Mouse (Mus musculus): ENCODE results near the gene Thbs1. TPM values are rescaled to one million over a fixed set of nuclear protein-coding genes. Genes with fewer than 3 reads are reported as not detected.

The Thbs1 gene
- 2.3 and 3.7 TPM in 2 replicates for total RNA-seq (2015)
- total RNA-seq (2017): 1.4 and 2.8 TPM in 2 replicates

DNA sequence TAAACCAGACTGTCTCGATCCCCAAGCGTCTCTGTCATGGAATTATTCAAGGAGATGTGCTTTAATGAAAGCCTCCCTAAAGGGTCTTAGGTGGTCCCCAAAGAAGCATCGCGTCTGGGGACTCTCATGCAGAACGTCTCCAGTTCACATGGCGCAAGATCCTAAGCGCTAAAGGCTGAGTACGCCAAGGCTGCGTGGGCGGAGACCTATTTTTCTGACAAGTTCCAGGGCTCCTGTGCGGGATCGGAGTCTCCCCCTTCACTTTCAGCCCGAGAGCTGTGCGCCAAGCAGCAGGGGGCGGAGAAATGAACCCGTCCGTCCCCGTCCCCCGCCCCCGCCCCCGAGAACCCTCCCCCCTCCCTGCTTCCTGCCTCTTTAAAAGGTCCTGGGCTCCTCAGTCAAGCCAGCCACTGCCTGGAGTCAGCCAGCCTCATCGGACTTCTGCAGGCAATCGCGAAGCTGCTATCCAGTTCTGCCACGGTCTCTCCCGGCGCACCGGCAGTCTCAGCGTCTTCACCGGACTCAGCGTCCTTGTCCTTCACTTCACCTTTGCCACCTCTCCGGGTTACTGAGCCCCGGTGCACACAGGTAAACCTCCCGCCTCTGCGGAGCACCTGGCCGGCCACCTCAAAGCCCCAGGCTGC, at the start of gene Thbs1:
Gene Thbs1 (plus strand): TSS at position 389 of the 644 bp plus-strand sequence.
- ATAC-seq (replicated peaks; ENCODE audit: poor library complexity): peak; percentile 67

DNA sequence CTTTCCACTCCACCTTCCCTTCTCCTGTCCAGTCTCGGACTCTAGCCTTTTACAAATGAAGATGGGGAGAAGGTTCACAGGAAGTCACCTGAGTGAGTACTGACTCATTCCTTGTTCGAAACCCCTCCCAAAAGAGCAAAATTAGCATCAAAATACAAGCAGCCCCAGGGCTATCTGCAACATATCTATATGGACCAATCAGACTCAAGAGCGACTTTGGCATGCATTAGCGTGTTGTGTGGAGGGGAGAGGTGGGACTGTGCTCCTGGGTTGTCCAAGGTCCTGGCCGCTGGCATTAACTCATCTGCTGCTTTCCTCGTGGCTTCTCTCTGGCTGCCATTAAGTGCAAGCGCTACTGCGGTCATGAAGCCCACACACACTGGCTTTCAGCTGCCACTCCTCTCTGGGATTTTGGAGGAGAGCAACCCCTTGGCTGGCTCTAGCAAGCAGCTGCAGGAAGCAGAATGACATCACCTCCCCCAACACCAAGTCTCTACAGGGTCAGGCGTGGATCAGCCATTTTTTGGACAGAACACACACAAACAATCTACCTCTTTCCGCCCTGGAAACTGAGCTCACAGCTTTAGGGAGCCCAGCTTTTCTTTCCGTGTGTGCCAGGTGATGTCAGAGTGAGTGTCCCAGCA, 47.4 kb upstream of the Thbs1 start:
- no peak for ATAC-seq (replicated peaks; ENCODE audit: poor library complexity)

DNA sequence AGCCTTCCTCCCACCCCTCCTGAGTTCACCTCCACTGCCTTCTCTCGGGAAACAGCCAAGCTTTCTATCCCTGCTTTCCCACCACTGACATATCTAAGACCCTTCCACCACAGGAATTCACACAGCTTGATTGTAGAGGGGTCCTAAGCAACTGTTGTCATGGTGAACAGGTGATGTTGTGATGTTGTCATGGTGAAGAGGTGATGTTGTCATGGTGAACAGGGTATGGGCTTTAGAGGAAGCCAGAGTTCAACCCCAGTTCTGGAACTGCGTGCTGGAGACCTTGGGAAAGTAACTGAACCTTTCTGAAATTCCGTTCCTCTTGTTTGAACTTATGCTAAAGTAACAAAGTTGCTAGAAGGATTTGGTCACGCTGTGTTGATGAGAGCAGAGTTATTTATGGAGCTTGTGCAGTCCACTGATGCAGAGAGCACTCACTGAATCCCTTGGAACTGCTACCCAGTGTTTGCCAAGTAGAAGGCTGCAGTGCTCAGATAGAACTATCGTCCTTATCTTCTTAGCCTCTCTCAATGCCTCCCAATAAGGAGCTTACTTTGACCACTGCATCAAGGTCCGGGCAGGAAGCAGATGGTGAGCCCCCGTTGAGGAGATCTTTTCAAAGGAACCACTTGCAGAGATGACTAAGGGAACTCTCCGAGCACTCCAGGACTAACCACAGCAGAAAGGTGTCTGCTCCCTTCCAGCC, 45.5 kb upstream of the Thbs1 start:
- ATAC-seq (replicated peaks; ENCODE audit: poor library complexity): peak; percentile 85

DNA sequence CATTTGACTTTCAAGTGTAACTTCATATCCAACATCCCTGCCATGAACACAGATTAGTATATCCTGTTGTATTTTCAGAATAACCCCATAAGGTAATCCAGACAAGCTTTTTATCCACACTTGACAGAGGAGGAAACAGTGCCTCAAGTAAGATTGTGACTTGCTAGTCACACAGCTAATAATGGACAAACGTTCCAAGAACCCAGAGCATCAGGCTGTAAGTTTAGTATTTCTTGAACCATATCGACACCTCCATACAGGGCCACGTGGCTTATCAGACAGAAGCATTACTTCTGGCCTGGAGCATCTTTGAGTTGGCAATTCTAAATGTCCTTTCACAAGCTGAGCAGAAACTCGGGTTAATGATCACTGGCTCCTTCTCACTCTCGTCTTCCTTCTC, 41.7 kb upstream of the Thbs1 start:
- ATAC-seq (replicated peaks; ENCODE audit: poor library complexity): peak; percentile 54

DNA sequence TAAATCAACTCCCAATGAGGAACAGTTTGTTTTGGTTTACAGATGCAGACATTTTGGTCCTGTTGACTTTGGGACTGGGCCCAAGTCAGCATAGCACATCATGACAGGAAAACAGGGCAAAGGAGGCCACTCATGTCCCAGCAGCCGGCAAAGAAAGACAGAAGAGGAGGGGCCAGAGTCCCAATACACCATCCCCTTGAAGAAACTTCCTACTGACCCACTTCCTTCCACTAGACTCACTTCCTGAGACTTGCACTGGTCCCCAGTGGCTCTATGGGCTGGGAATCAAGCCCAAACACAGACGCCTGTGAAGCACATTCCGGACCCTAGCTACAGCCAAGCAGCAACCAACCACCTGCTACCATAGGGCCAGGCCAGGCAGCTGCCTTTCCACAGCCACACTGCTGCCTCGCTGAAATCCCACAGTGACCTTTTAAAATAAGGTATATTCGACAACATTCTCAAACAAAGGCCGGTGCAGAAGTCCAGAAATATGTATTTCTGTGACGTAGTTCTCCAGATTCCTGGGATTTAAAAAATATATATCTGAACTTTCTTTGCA, 38.8 kb upstream of the Thbs1 start:
- ATAC-seq (replicated peaks; ENCODE audit: poor library complexity): no peak

DNA sequence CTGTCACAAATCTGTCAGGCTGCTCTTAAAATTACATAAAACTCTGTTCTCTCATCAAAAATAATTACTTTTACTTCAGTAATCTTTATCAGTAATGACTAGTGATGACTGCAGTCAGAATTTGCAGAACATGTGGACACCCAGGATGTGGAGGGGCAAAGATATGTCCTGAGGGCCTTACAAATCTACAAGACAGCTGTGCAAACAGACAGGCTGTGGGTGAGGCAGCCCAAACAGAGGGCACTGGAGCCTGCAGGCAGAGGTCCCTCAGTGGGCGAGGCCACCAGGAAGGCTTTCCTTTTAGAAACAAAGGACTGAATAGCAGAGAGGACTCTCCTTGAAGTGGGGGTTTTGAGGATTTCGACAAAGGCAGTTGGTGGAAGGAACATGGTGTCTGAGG, 37.6 kb upstream of the Thbs1 start:
- no peak for ATAC-seq (replicated peaks; ENCODE audit: poor library complexity)

DNA sequence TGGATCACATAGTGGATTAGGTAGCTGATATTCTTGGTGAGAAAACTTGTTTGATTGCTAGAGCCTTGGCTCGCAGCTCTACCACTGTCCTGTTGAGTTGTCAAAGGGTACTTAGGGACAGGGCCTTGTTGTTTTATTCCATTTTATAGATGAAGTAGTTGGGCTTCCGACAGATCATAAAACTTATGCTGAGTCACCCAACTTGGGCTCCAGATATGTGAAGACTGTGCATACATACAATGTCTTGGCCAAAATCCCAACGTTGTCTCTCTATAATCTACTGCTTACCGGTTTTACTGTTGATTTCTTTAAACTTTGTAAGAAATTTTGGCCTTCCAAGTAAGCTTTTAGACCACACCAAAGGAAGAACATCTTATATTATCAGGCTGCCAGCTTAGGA, 36.5 kb upstream of the Thbs1 start:
- ATAC-seq (replicated peaks; ENCODE audit: poor library complexity): peak; percentile 65

DNA sequence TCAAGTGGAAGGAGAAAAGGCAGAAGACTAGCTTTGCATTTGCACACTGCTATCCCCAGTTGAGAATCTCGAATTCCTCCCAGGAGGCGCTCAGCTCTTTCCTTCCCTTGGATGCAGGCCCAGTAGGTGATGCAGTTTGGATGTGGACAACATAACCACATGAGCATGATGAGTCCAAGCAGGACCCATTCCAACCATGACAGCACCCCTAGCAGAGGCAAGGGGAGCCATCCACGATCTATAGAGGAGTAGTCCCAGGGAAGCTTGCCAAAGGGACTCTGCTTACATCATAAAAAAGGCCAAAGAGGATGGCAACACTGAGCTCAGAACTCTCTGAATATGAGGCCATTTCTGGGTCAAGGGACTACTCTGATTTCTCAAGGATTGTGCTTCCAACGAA, 32.5 kb upstream of the Thbs1 start:
- no peak for ATAC-seq (replicated peaks; ENCODE audit: poor library complexity)

GRCm38 (mm10) chr2:118081581-118081980, 30.1 kb upstream of the Thbs1 start:
- ATAC-seq (replicated peaks; ENCODE audit: poor library complexity): no peak

GRCm38 (mm10) chr2:118083652-118084051, 28.0 kb upstream of the Thbs1 start:
- peak; percentile 71 for ATAC-seq (replicated peaks; ENCODE audit: poor library complexity)

DNA sequence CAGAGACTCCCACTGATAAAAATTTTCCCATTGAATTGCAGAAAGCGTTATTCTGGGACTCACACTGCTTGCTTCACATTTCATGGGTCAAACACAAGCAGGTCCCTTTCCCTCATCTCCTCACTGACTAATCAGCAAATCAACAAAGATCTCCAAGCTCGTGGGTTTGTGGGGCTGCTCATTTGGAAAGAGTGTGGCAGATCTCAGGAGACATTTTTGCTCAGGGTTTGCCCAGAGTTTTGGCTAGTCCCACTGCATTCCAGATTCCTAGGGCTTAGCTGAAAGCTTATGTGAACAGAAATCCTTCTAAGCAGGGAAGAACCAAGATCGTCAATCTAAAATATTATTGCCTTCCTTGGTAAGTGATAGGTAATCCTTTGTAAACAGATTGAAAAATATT, 27.0 kb upstream of the Thbs1 start:
- ATAC-seq (replicated peaks; ENCODE audit: poor library complexity): no peak

GRCm38 (mm10) chr2:118085647-118086046, 26.0 kb upstream of the Thbs1 start:
- no peak for ATAC-seq (replicated peaks; ENCODE audit: poor library complexity)

GRCm38 (mm10) chr2:118087044-118087726, 24.5 kb upstream of the Thbs1 start:
- ATAC-seq (replicated peaks; ENCODE audit: poor library complexity): no peak

DNA sequence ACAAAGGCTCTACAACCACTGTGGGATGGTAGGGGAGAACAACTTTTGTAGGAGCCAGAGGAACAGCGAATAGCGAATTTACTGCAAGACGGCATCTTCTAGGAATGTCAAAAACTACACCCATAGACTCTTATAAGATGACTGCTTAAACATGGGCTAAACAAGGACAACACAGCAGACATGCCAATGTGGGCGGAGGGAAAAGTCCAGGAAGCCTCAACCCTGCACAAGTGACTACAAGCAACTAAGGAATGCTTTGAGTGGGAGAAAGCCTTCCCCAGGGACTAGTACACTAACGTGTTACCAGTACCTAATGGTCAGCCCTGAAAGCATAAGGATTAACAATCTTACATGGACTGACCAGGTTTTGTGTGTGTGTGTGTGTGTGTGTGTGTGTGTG, 20.4 kb upstream of the Thbs1 start:
- no peak for ATAC-seq (replicated peaks; ENCODE audit: poor library complexity)

- ATAC-seq (replicated peaks; ENCODE audit: poor library complexity): 0 out of 2 replicates have a peak, but pooled peaks have one; percentile 6
Measured at GRCm38 (mm10) chr2:118099104-118099503, 12.6 kb upstream of the Thbs1 start.

DNA sequence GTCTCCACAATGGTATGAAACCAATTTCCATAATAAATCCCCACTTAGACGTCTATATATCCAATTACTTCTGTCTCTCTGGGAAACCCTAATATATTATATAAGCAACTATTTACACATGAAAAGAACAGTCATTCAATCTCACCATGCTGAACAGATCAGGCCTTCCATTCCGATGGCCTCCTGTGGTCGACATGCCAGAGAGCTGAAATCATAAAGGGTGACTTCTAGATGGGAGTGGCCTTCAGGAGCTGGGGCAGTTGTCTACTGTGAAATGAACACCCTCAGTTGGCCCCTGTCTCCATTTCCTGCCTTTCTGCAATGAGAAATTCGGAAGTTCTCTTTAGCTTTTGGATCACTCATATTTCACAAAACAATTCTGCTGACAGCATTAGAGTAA, 9.5 kb upstream of the Thbs1 start:
- ATAC-seq (replicated peaks; ENCODE audit: poor library complexity): peak; percentile 46

- no peak for ATAC-seq (replicated peaks; ENCODE audit: poor library complexity)
Measured at GRCm38 (mm10) chr2:118110225-118110915, 1.3 kb upstream of the Thbs1 start.

- ATAC-seq (replicated peaks; ENCODE audit: poor library complexity): peak; percentile 83
Measured at GRCm38 (mm10) chr2:118111116-118111487, 574 bp upstream of the Thbs1 start.

- no peak for ATAC-seq (replicated peaks; ENCODE audit: poor library complexity)
Measured at GRCm38 (mm10) chr2:118112438-118112837, 762 bp downstream of the Thbs1 start.

- no peak for ATAC-seq (replicated peaks; ENCODE audit: poor library complexity)
Measured at GRCm38 (mm10) chr2:118112846-118113479, 1.3 kb downstream of the Thbs1 start.

Data from megakaryocyte progenitor cell, adult 5-6 weeks (primary cell).